Mouse (Mus musculus) G1E-ER4 (cell line): ENCODE data around the gene Lepr. TPM values are rescaled to one million over a fixed set of nuclear protein-coding genes. Genes with fewer than 3 reads are reported as not detected.

Experiments
- GATA1 ChIP-seq: IDR thresholded peaks from one replicate; pipeline ENCODE4 v1.8.0; 2012; ENCODE audit warnings: low read length, inconsistent platforms
- polyA plus RNA-seq: library from polyadenylated mRNA; stranded (reverse); fragments of >175 nt; gene quantifications from 2 replicates; pipeline ENCODE4 v1.2.3, GENCODE M21; 2012

The Lepr gene
- polyA plus RNA-seq = not detected in 2 replicates

- TF ChIP-seq GATA1 = no peak
Observed at GRCm38 (mm10) chr4:101717367-101718121, at the start of gene Lepr. Lepr (plus strand) TSS chr4:101717404.

GRCm38 (mm10) chr4:101669161-101669560, 48.0 kb upstream of the Lepr start:
- no peak for TF ChIP-seq GATA1

- no peak for TF ChIP-seq GATA1
Observed at GRCm38 (mm10) chr4:101669811-101670210, 47.4 kb upstream of the Lepr start.

GRCm38 (mm10) chr4:101674790-101675189, 42.4 kb upstream of the Lepr start:
- no peak for TF ChIP-seq GATA1

GRCm38 (mm10) chr4:101675726-101676125, 41.5 kb upstream of the Lepr start:
- TF ChIP-seq GATA1 = no peak

GRCm38 (mm10) chr4:101682620-101683019, 34.6 kb upstream of the Lepr start:
- TF ChIP-seq GATA1 = no peak

- no peak for TF ChIP-seq GATA1
Observed at GRCm38 (mm10) chr4:101683086-101683485, 34.1 kb upstream of the Lepr start.

- no peak for TF ChIP-seq GATA1
Observed at GRCm38 (mm10) chr4:101684821-101685220, 32.4 kb upstream of the Lepr start.

GRCm38 (mm10) chr4:101686227-101686810, 30.9 kb upstream of the Lepr start:
- TF ChIP-seq GATA1 = no peak

GRCm38 (mm10) chr4:101689241-101689640, 28.0 kb upstream of the Lepr start:
- no peak for TF ChIP-seq GATA1

GRCm38 (mm10) chr4:101689645-101690044, 27.6 kb upstream of the Lepr start:
- no peak for TF ChIP-seq GATA1

- TF ChIP-seq GATA1 = no peak
Observed at GRCm38 (mm10) chr4:101692892-101693291, 24.3 kb upstream of the Lepr start.

GRCm38 (mm10) chr4:101694529-101694928, 22.7 kb upstream of the Lepr start:
- TF ChIP-seq GATA1 = no peak

GRCm38 (mm10) chr4:101697236-101697635, 20.0 kb upstream of the Lepr start:
- TF ChIP-seq GATA1 = no peak

- TF ChIP-seq GATA1 = no peak
Observed at GRCm38 (mm10) chr4:101699423-101699822, 17.8 kb upstream of the Lepr start.

- no peak for TF ChIP-seq GATA1
Observed at GRCm38 (mm10) chr4:101700892-101701640, 16.1 kb upstream of the Lepr start.
